Comparison of ENCODE assay signal across 15 mouse cellular contexts in the genomic region with DNA sequence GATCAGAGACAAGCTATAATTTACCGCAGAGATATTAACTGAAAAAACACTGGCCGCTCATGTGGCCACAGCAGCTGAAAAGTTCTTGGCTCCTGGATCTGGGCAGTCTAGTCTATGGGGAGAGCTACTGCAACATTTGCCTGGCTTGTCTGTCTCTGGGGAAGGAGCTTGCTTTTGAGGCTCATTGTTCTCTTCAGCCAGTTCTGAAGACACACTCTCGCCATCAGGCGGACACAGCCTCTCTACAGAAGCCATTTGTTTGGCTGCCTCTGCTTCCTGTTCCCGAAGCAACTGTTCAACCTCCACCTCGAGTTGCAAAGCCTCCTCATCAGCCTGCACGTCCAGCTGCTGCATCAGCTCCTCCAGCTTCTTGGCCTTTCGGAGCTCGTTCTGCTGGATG.
"Had no signal": no experiment of that assay in that cellular context is flagged by ENCODE, and none has a peak within 500 bp of the region (broad histone marks: within the 10 kb centered on the region; RNA-seq: fewer than 3 reads in every experiment).

No protein-coding gene starts in this region.

- H3K4me1 ChIP-seq: midbrain, embryonic 12.5 days; neural tube, embryonic 13.5 days; stomach, embryonic 15.5 days had no signal

- DNase-seq: kidney, postnatal 10 days; kidney, postnatal 4 days; layer of hippocampus, postnatal 36 days; liver; liver, embryonic 13.5 days; liver, postnatal 0 days; retina, postnatal 1 day; right cerebral cortex, postnatal 4 days; thymus, adult 2 months; thymus, postnatal 25 days had no signal

- H3K4me3 ChIP-seq: limb, embryonic 12.5 days; liver, embryonic 13.5 days; midbrain, embryonic 12.5 days; neural tube, embryonic 13.5 days; stomach, embryonic 15.5 days had no signal

- H3K27me3 ChIP-seq: limb, embryonic 12.5 days; liver, embryonic 13.5 days; midbrain, embryonic 12.5 days; neural tube, embryonic 13.5 days; stomach, embryonic 15.5 days had no signal

- H3K9me3 ChIP-seq: limb, embryonic 12.5 days; liver, embryonic 13.5 days; midbrain, embryonic 12.5 days; neural tube, embryonic 13.5 days; stomach, embryonic 15.5 days had no signal

- H3K27ac ChIP-seq: limb, embryonic 12.5 days; liver, embryonic 13.5 days; midbrain, embryonic 12.5 days; neural tube, embryonic 13.5 days; stomach, embryonic 15.5 days had no signal

- ATAC-seq: liver, postnatal 0 days; midbrain, embryonic 16.5 days had no signal
